Mouse (Mus musculus) liver, adult (tissue): Measurements from ENCODE around the gene Tnfaip8l3.

Experiments used
- GATA4 ChIP-seq: IDR thresholded peaks from 2 replicates; pipeline ENCODE4 v1.6.1; 2014; ENCODE audit warnings: mild to moderate bottlenecking, low read length; ENCODE audit not compliant: insufficient replicate concordance

The Tnfaip8l3 gene

GRCm38 (mm10) chr9:54048978-54049377, 19.2 kb downstream of the Tnfaip8l3 start:
- no peak for TF ChIP-seq GATA4

GRCm38 (mm10) chr9:54043067-54043466, 25.1 kb downstream of the Tnfaip8l3 start:
- no peak for TF ChIP-seq GATA4

GRCm38 (mm10) chr9:54037717-54038116, 30.5 kb downstream of the Tnfaip8l3 start:
- TF ChIP-seq GATA4 = no peak

- no peak for TF ChIP-seq GATA4
These were observed 33.5 kb downstream of the Tnfaip8l3 start for GRCm38 (mm10) chr9:54034691-54035090.

GRCm38 (mm10) chr9:54022795-54023194, 45.4 kb downstream of the Tnfaip8l3 start:
- no peak for TF ChIP-seq GATA4

- no peak for TF ChIP-seq GATA4
These were observed 73.7 kb downstream of the Tnfaip8l3 start for GRCm38 (mm10) chr9:53994528-53994927.

- no peak for TF ChIP-seq GATA4
These were observed 77.3 kb downstream of the Tnfaip8l3 start for GRCm38 (mm10) chr9:53990921-53991320.

GRCm38 (mm10) chr9:53986972-53987371, 81.2 kb downstream of the Tnfaip8l3 start:
- no peak for TF ChIP-seq GATA4

- no peak for TF ChIP-seq GATA4
These were observed 83.3 kb downstream of the Tnfaip8l3 start for GRCm38 (mm10) chr9:53984868-53985267.

GRCm38 (mm10) chr9:53975122-53975518, 93.1 kb downstream of the Tnfaip8l3 start, which contains the start of gene Elmod1:
Gene Elmod1, minus strand, starts transcription at chr9:53975301.
- no peak for TF ChIP-seq GATA4

- no peak for TF ChIP-seq GATA4
These were observed 93.7 kb downstream of the Tnfaip8l3 start for GRCm38 (mm10) chr9:53974328-53975121.

- no peak for TF ChIP-seq GATA4
These were observed 94.3 kb downstream of the Tnfaip8l3 start for GRCm38 (mm10) chr9:53973929-53974327.
